Mouse (Mus musculus): Measurements from ENCODE around the gene Adcyap1r1. TPM values are rescaled to one million over a fixed set of nuclear protein-coding genes. Genes with fewer than 3 reads are reported as not detected.

Gene Adcyap1r1
- polyA plus RNA-seq (2012) = 0.05 TPM in 1 of 2 replicates, not detected in the other

DNA sequence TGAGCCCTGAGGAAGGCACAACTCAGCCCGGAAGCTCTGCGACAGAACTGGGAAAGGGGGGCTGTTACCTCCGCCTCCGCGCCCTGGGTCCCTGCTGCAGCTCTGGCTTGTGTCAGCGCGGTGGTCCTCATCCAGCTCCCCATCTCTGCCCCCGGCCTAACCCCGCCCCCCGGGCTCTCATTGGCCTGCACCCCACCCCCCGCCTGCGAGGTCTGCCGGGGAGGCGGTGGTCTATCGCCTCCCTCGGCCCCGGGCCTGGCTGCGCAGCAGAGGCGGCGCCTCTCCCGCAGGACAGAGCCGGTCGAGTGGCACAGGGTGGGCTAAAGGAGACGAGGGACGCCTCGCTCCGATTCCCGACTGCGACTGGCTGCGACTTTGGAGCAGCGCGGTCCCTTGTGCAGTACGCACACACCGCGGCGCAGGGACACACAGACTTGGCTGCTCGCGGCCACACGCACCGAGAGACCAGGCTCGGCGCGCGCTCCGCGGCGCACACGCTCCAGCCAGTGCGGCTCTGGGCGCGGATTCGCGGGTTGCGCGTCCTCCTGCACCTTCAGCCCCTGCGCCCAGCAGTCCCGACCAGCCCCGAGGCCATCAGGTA lies at the start of gene Adcyap1r1:
Gene Adcyap1r1, plus strand, starts transcription at position 208 of the 601 bp plus-strand sequence.
- Histone ChIP-seq H3K36me3 (ENCODE audit: control insufficient read depth) (no peaks in the 10 kb centered on the region), H3K4me1 (ENCODE audit: control insufficient read depth) (no peaks in the 10 kb centered on the region), H3K27me3 (ENCODE audit: control insufficient read depth) (peaks cover 46% of the 10 kb centered on the region), H3K4me3 (replicated peaks) (no peak within 1 kb of the TSS), H3K9me3 (ENCODE audit: control insufficient read depth, low read length) (no peaks in the 10 kb centered on the region)
- no peak for TF ChIP-seq GATA1 (IDR thresholded peaks at IDR 0.05; ENCODE audit: low read length)
- TF ChIP-seq TAL1 (IDR thresholded peaks at IDR 0.05; ENCODE audit: low read length) = no peak

DNA sequence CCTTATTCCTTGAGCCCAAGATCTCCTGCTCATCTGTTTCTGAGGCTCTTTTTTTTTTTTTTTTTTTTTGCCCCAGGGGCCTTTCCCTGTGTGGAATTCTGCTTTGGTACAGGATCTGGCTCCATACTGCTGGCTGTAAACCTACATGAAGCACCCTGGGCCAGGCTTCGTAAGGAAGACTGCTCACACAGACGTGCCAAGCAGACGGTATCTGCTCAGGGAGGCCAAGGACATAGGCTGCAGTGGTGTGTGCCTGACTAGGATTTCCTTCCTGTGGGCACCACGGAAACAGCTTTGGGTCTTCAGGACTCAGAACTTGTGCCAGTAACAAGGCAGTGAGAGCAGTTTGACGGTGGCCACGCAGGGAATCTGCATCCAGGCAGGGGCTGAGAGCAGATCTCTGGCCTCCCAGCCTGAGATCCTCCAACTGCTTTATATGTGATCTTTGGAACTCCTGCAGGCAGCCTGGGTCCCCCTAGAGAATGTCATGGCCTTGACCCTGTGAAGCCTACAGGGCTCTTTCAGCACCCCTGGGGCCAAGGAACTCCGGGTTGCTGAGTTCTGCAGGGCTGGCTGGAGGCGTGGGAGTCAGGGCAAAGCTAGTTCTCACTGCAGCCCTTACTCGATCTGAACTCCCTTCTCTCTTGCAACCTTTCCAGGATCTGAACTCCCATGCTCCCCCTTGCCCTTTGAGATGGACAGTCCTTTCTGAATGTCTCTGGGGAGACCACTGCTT lies 49.6 kb upstream of the Adcyap1r1 start:
- Histone ChIP-seq H3K27me3 (ENCODE audit: control insufficient read depth) (peaks cover 1% of the 10 kb centered on the region), H3K4me1 (ENCODE audit: control insufficient read depth) (no peaks in the 10 kb centered on the region), H3K9me3 (ENCODE audit: control insufficient read depth, low read length) (no peaks in the 10 kb centered on the region), H3K4me3 (replicated peaks) (no peak overlapping the region), H3K36me3 (ENCODE audit: control insufficient read depth) (no peaks in the 10 kb centered on the region)
- TF ChIP-seq TAL1 (IDR thresholded peaks at IDR 0.05; ENCODE audit: low read length) (no peak), GATA1 (IDR thresholded peaks at IDR 0.05; ENCODE audit: low read length) (no peak)

DNA sequence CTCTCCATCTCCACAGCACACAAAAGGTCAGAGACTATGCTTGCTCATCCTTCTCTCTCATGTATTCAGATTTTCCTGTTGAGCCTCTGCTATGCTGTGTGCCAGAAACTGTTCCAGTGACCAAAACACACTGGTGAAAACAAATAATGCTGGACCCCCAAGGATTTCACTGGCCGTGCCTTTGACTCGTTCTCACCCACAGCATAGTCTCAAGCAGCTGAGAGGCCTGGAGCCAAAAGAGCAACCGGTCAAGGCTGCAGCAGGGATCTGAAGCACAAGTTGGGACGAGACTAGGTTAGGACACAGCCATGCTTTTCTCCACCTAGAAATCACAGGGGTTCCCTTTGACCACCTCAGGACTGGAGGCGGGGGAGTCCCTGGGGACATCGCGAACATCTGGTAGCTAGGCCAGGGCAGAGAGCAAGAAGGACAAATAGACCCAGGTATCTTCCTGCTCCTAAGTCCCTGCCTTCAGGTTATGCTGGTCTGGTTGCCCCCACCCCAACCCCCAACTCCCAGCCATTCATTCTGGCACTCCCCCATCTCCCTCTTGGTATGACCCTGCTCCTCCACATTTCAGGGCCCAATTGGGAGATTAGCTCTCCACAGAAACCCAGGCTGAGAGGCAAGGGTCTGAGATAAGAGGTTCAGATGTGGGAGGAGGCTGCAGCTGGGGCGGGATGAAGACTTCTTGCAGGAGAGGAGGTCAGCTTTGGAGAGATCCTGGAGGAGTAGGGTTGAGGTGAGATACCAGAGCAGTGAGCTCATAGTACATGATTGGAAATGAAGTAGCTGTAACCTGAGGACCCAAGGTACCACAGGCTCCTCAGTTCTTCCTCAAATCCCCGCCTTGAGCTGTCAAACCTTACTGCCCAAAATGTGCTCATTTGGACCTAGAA lies 48.1 kb upstream of the Adcyap1r1 start:
- TF ChIP-seq TAL1 (IDR thresholded peaks at IDR 0.05; ENCODE audit: low read length) = no peak
- no peak overlapping the region for H3K4me3 ChIP-seq (replicated peaks)
- H3K36me3 ChIP-seq (ENCODE audit: control insufficient read depth) = no peaks in the 10 kb centered on the region
- H3K9me3 ChIP-seq (ENCODE audit: control insufficient read depth, low read length) = no peaks in the 10 kb centered on the region
- no peaks in the 10 kb centered on the region for H3K4me1 ChIP-seq (ENCODE audit: control insufficient read depth)
- no peaks in the 10 kb centered on the region for H3K27me3 ChIP-seq (ENCODE audit: control insufficient read depth)

DNA sequence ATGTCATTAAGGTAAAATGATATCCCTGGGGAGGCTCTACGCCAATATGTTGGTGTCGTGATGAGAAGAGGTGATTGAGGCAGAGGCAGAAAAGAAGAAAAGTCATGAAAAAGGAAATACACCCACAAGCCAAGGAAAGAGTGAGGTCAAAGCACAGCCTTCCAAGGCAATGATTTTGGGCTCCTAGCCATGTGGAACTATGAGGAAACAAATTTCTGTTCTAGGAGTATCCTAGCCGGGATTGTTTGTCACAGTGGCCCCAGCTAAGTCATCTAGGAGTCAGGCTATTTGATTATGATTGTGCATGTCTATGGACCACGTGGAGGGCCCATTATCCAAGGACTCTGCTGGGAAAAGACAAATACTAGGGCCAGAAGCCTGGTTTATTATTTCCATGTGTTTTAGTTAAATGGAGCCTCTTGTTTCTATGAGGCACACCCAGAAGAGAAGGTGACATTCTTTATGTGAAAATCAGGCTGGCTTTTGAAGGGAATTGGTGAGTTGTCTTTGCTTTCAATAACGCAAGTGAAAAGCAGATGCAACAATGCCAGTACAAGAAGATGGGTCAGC lies 47.3 kb upstream of the Adcyap1r1 start:
- TF ChIP-seq TAL1 (IDR thresholded peaks at IDR 0.05; ENCODE audit: low read length) (no peak), GATA1 (IDR thresholded peaks at IDR 0.05; ENCODE audit: low read length) (no peak)
- H3K27me3 ChIP-seq (ENCODE audit: control insufficient read depth) = no peaks in the 10 kb centered on the region

DNA sequence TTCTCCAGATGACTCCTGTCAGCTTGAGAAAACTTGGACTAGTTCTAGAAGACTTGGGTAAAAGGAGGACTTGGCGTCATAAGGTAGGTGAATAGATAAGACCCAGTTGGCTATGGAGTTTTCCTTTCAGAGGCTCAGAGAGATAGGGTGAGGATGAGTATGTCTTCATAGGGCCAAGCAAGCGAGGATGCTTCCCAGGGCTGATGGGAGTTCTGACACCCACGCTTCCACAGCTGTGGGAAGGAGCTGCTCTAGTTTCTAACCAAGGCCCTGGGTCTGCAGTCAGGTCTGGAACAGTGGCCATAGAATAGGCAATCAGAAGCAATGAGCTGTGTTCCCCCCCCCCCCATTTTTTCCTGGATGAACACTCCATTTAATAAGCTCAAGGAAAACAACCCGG lies 44.4 kb upstream of the Adcyap1r1 start:
- Histone ChIP-seq H3K4me3 (replicated peaks) (no peak overlapping the region), H3K27me3 (ENCODE audit: control insufficient read depth) (no peaks in the 10 kb centered on the region), H3K36me3 (ENCODE audit: control insufficient read depth) (no peaks in the 10 kb centered on the region), H3K9me3 (ENCODE audit: control insufficient read depth, low read length) (no peaks in the 10 kb centered on the region), H3K4me1 (ENCODE audit: control insufficient read depth) (no peaks in the 10 kb centered on the region)
- TF ChIP-seq GATA1 (IDR thresholded peaks at IDR 0.05; ENCODE audit: low read length) = no peak
- no peak for TF ChIP-seq TAL1 (IDR thresholded peaks at IDR 0.05; ENCODE audit: low read length)

More for the DNA sequence above, 47.3 kb upstream of the Adcyap1r1 start:
- Histone ChIP-seq H3K36me3 (ENCODE audit: control insufficient read depth) (no peaks in the 10 kb centered on the region), H3K4me3 (replicated peaks) (no peak overlapping the region), H3K4me1 (ENCODE audit: control insufficient read depth) (no peaks in the 10 kb centered on the region), H3K9me3 (ENCODE audit: control insufficient read depth, low read length) (no peaks in the 10 kb centered on the region)

DNA sequence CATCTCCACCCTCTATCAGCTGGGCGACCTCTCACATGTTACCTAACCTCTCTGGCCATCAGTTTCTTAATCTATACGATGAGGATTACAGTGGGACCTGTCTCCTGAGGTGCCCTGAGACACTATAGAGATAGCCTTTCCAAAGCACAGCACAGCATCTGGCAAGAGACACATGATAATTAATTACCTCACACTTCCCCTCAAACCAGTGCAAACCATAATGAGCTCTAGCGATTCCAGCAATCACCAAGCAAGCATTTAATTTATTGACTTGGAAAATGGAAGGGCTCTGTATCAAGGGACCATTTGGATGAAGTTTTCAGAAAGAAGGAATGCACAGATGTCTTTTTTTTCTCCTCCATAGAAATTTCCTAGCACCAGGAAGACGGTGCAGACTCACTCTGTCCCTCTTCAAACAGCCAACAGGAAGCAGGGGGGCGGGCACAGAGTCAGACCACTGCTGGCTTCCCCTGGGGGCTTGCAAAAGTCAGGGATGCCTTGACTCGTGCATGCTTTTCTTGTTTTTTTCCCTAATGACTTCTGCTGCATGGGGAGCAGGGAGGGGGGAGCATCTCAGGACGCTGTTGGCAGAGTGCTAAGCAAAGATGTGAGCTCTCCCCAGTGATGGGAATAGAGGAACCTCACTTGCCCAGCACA lies 41.5 kb upstream of the Adcyap1r1 start:
- H3K36me3 ChIP-seq (ENCODE audit: control insufficient read depth) = no peaks in the 10 kb centered on the region
- no peaks in the 10 kb centered on the region for H3K27me3 ChIP-seq (ENCODE audit: control insufficient read depth)
- H3K4me1 ChIP-seq (ENCODE audit: control insufficient read depth) = no peaks in the 10 kb centered on the region
- no peak for TF ChIP-seq GATA1 (IDR thresholded peaks at IDR 0.05; ENCODE audit: low read length)
- no peak for TF ChIP-seq TAL1 (IDR thresholded peaks at IDR 0.05; ENCODE audit: low read length)
- no peak overlapping the region for H3K4me3 ChIP-seq (replicated peaks)
- H3K9me3 ChIP-seq (ENCODE audit: control insufficient read depth, low read length) = no peaks in the 10 kb centered on the region

DNA sequence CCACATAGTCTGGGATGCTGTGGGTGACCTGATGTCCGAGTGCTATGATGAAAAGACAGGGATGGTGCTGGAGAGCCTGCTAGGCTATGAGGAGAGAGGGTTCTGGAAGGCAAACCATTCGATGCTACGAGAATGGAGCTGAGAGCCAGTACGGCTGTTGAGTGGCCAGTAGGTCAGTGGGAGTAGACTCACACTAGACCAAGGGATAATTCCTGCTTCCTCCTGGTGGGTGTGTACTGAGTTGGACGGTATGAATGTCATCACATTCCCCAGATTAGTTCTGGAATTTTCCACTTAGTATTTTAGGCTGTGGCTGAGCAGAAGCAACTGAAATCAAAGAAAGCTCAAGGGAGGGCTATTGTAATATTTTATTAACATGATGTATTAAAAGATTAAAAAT lies 40.8 kb upstream of the Adcyap1r1 start:
- Histone ChIP-seq H3K4me1 (ENCODE audit: control insufficient read depth) (no peaks in the 10 kb centered on the region), H3K27me3 (ENCODE audit: control insufficient read depth) (no peaks in the 10 kb centered on the region), H3K9me3 (ENCODE audit: control insufficient read depth, low read length) (no peaks in the 10 kb centered on the region), H3K36me3 (ENCODE audit: control insufficient read depth) (no peaks in the 10 kb centered on the region), H3K4me3 (replicated peaks) (no peak overlapping the region)
- TF ChIP-seq GATA1 (IDR thresholded peaks at IDR 0.05; ENCODE audit: low read length) (no peak), TAL1 (IDR thresholded peaks at IDR 0.05; ENCODE audit: low read length) (no peak)

DNA sequence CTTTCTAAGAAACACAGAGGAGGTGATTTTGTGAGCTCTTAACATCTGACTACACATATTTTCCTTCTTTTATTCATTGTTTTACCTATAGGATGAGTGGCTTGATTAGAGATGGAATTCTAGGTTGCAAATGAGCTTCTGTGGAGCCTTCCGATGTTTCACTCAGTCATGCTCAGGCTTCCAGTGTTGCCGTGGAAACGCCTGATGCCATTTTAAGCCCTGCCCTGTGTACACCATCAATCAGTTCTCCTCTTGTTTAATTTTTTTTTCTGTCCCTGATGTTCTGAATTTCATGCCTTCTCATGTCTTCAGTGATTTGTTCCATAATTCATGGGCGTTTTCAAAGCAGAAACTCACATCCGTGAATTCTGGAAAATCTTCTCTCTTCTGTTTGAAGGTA lies 35.6 kb upstream of the Adcyap1r1 start:
- no peaks in the 10 kb centered on the region for H3K27me3 ChIP-seq (ENCODE audit: control insufficient read depth)
- TF ChIP-seq GATA1 (IDR thresholded peaks at IDR 0.05; ENCODE audit: low read length) = no peak
- no peak for TF ChIP-seq TAL1 (IDR thresholded peaks at IDR 0.05; ENCODE audit: low read length)
- no peak overlapping the region for H3K4me3 ChIP-seq (replicated peaks)
- no peaks in the 10 kb centered on the region for H3K9me3 ChIP-seq (ENCODE audit: control insufficient read depth, low read length)
- no peaks in the 10 kb centered on the region for H3K36me3 ChIP-seq (ENCODE audit: control insufficient read depth)
- no peaks in the 10 kb centered on the region for H3K4me1 ChIP-seq (ENCODE audit: control insufficient read depth)
